Mouse (Mus musculus) midbrain, embryonic 14.5 days (tissue): ENCODE results near the gene Apeh. TPM values are rescaled to one million over a fixed set of nuclear protein-coding genes. Genes with fewer than 3 reads are reported as not detected.

Source experiments
- ATAC-seq: fragments of 200-750 bp; cut with Nextera tagmentation; 2 replicates; pipeline ENCODE4 v1.8.0; 2017; ENCODE audit warnings: moderate number of reproducible peaks, moderate library complexity; ENCODE audit not compliant: low FRiP score, low TSS enrichment
- DNase-seq: peaks from one replicate; pipeline ENCODE4 v3.0.0-alpha.2; 2015
- H3K27ac ChIP-seq: fragments of 300-500 bp; sonication (generic); replicated peaks from 2 replicates; pipeline ENCODE4 v1.5.1; 2014; ENCODE audit warnings: mild to moderate bottlenecking, low read depth, low read length, moderate library complexity
- H3K27me3 ChIP-seq: fragments of 300-500 bp; sonication (generic); 2 replicates; pipeline ENCODE4 v1.6.1; 2014; ENCODE audit warnings: low read length, control low read depth, mixed read lengths; ENCODE audit not compliant: control insufficient read depth, insufficient read depth
- H3K36me3 ChIP-seq: fragments of 300-500 bp; sonication (generic); 2 replicates; pipeline ENCODE4 v1.6.1; 2014; ENCODE audit warnings: low read length, control low read depth; ENCODE audit not compliant: control insufficient read depth, insufficient read depth
- H3K4me1 ChIP-seq: fragments of 300-500 bp; sonication (generic); 2 replicates; pipeline ENCODE4 v1.6.1; 2014; ENCODE audit warnings: mild to moderate bottlenecking, antibody characterized with exemption, low read length, control low read depth; ENCODE audit not compliant: control insufficient read depth, insufficient read depth
- H3K4me2 ChIP-seq: fragments of 300-500 bp; sonication (generic); 2 replicates; pipeline ENCODE4 v1.6.1; 2014; ENCODE audit warnings: mild to moderate bottlenecking, low read length, moderate library complexity
- H3K4me3 ChIP-seq: fragments of 300-500 bp; sonication (generic); replicated peaks from 2 replicates; pipeline ENCODE4 v1.5.1; 2014; ENCODE audit warnings: low read depth, low read length
- H3K9ac ChIP-seq: fragments of 300-500 bp; sonication (generic); replicated peaks from 2 replicates; pipeline ENCODE4 v1.6.1; 2014; ENCODE audit warnings: mild to moderate bottlenecking, low read length, moderate library complexity
- H3K9me3 ChIP-seq: fragments of 300-500 bp; sonication (generic); 2 replicates; pipeline ENCODE4 v1.6.1; 2016; ENCODE audit warnings: low read length, control low read depth, mixed read lengths; ENCODE audit not compliant: control insufficient read depth
- WGBS: fragments of 180-500 bp; shearing (Covaris S2); extraction: QIAGEN DNeasy Blood & Tissue Kit; methylation state at CpG from one replicate; pipeline ENCODE4 v1.1.7; 2014; 5-methylcytosine and 5-hydroxymethylcytosine counted together
- polyA plus RNA-seq: library from polyadenylated mRNA; unstranded; fragments of >200 nt; fragmentation: Nextera tagmentation; extraction: Ambion mirVana; gene quantifications from 2 replicates; pipeline ENCODE4 v1.2.1, GENCODE M21; 2014

Apeh gene
- polyA plus RNA-seq, 1 experiment from 2014 or later, result 43.8 TPM

- Histone ChIP-seq H3K36me3 (peaks cover 89% of the 10 kb centered on the region), H3K4me1 (0 out of 2 replicates have a peak, but pooled peaks cover 7% of the 10 kb centered on the region), H3K9me3 (no peaks in the 10 kb centered on the region), H3K27ac (0 out of 2 replicates have a peak overlapping the region, but pooled peaks have one; percentile 37), H3K9ac (0 out of 2 replicates have a peak overlapping the region, but pooled peaks have one; percentile 29), H3K4me3 (no peak overlapping the region), H3K4me2 (peak overlapping the region; percentile 31), H3K27me3 (no peaks in the 10 kb centered on the region)
- ATAC-seq, result no peak
- DNase-seq, result no peak
- WGBS, result 73% methylated on average over 17 of the region's 17 CpGs
Observed at GRCm38 (mm10) chr9:108111593-108112121, 17.3 kb upstream of the Apeh start.

- H3K9ac ChIP-seq, result peak overlapping the region; percentile 29; the same call in 1 of the 2 replicates
- DNase-seq (peak; percentile 37), ATAC-seq (no peak)
- peaks cover 89% of the 10 kb centered on the region for H3K36me3 ChIP-seq
- H3K4me3 ChIP-seq, result no peak overlapping the region
- 0 out of 2 replicates have a peak, but pooled peaks cover 7% of the 10 kb centered on the region for H3K4me1 ChIP-seq
- 0 out of 2 replicates have a peak overlapping the region, but pooled peaks have one; percentile 37 for H3K27ac ChIP-seq
- H3K4me2 ChIP-seq, result peak overlapping the region; percentile 31
- WGBS, result 16% methylated on average over 22 of the region's 22 CpGs
- H3K27me3 ChIP-seq, result no peaks in the 10 kb centered on the region
- no peaks in the 10 kb centered on the region for H3K9me3 ChIP-seq
Observed at GRCm38 (mm10) chr9:108111101-108111592, 16.7 kb upstream of the Apeh start.

DNA sequence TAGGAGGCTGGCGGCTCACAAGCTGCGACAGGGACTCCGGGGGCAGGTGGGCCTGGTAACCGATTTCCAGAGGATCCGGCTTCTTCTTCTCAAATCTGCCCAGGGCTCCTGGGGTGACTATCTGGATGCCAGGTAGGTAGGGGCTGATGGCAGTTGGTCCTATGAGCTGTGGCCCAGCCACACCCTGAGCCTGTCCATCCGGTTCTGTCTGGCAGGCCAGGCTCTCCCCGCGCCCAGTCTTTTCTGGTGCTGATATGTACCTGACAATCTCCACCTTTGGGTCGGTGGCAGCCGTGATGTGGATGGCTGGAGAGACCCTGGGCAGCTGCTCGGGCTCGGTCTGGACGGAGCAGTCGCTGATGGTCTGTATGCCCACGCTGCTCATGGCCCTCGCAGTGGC, 15.8 kb upstream of the Apeh start:
- 90% methylated on average over 16 of the region's 16 CpGs for WGBS

DNA sequence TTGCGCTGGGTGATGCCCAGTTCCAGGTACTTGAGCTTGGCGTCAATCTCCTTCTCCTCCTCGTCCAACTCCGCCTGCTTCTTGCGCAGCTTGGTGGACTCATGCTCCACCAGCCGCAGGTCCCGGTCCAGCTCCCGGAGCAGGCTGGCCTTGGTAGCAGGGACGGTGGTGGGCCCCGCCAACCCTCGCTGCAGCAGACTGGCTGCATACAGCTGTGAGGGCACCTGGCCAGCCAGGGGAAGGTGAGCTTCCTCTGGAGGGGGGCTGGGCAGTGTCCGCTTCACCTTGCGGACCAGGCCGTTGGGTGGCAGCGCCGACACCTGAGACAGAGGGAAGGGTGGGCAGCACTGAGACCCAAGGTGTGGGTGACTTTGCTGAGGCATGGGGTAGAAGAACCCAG, 13.5 kb upstream of the Apeh start:
- Histone ChIP-seq H3K27ac (no peak overlapping the region), H3K36me3 (peaks cover 82% of the 10 kb centered on the region), H3K9me3 (no peaks in the 10 kb centered on the region), H3K4me1 (0 out of 2 replicates have a peak, but pooled peaks cover 10% of the 10 kb centered on the region), H3K4me3 (no peak overlapping the region), H3K4me2 (no peak overlapping the region), H3K27me3 (no peaks in the 10 kb centered on the region), H3K9ac (no peak overlapping the region)
- ATAC-seq, result no peak
- 93% methylated on average over 16 of the region's 16 CpGs for WGBS
- no peak for DNase-seq

More for the DNA sequence above, 15.8 kb upstream of the Apeh start:
- Histone ChIP-seq H3K27me3 (no peaks in the 10 kb centered on the region), H3K9ac (no peak overlapping the region), H3K4me2 (no peak overlapping the region), H3K4me1 (0 out of 2 replicates have a peak, but pooled peaks cover 7% of the 10 kb centered on the region), H3K4me3 (no peak overlapping the region), H3K36me3 (peaks cover 87% of the 10 kb centered on the region), H3K9me3 (no peaks in the 10 kb centered on the region), H3K27ac (no peak overlapping the region)
- DNase-seq (no peak), ATAC-seq (no peak)

DNA sequence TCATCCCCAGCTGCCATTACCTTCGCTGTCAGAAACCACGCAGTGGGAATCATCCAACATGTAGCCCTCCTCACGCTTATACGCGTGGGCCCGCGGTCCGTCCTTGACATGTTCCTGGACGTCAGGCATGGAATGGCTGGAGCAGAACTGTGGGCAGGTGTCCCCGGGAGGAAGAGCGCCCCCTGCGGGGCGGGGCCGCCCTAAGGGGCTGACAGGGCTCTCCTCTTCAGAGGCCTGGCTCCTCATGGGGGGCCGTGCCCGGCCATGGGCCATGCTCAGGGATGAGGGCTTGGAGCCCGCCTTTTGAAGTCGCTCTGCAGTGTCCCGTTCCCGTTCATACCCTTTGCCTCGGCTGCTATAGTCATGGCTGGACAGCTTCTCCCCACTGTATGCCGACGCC, 11.7 kb upstream of the Apeh start:
- Histone ChIP-seq H3K9me3 (no peaks in the 10 kb centered on the region), H3K9ac (no peak overlapping the region), H3K4me1 (0 out of 2 replicates have a peak, but pooled peaks cover 6% of the 10 kb centered on the region), H3K27me3 (no peaks in the 10 kb centered on the region), H3K36me3 (peaks cover 80% of the 10 kb centered on the region), H3K4me3 (no peak overlapping the region), H3K4me2 (no peak overlapping the region), H3K27ac (no peak overlapping the region)
- WGBS, result 88% methylated on average over 23 of the region's 23 CpGs
- no peak for ATAC-seq
- DNase-seq, result no peak

GRCm38 (mm10) chr9:108105549-108105863, 11.1 kb upstream of the Apeh start:
- H3K9me3 ChIP-seq, result no peaks in the 10 kb centered on the region
- no peak overlapping the region for H3K4me2 ChIP-seq
- no peak for DNase-seq
- no peaks in the 10 kb centered on the region for H3K27me3 ChIP-seq
- 0 out of 2 replicates have a peak overlapping the region, but pooled peaks have one; percentile 41 for H3K27ac ChIP-seq
- no peak overlapping the region for H3K4me3 ChIP-seq
- 68% methylated on average over 12 of the region's 12 CpGs for WGBS
- no peak overlapping the region for H3K9ac ChIP-seq
- peaks cover 80% of the 10 kb centered on the region for H3K36me3 ChIP-seq
- H3K4me1 ChIP-seq, result 0 out of 2 replicates have a peak, but pooled peaks cover 3% of the 10 kb centered on the region
- ATAC-seq, result no peak

- H3K27me3 ChIP-seq, result no peaks in the 10 kb centered on the region
- H3K4me1 ChIP-seq, result 0 out of 2 replicates have a peak, but pooled peaks cover 3% of the 10 kb centered on the region
- WGBS, result 34% methylated on average over 31 of the region's 31 CpGs
- H3K9me3 ChIP-seq, result no peaks in the 10 kb centered on the region
- no peak overlapping the region for H3K4me2 ChIP-seq
- peaks cover 77% of the 10 kb centered on the region for H3K36me3 ChIP-seq
- H3K4me3 ChIP-seq, result no peak overlapping the region
- H3K27ac ChIP-seq, result 0 out of 2 replicates have a peak overlapping the region, but pooled peaks have one; percentile 41
- DNase-seq, result peak; percentile 8
- ATAC-seq, result peak; percentile 24; the same call in 1 of the 2 replicates
- no peak overlapping the region; the same call in 1 of the 2 replicates for H3K9ac ChIP-seq
Observed at GRCm38 (mm10) chr9:108104766-108105548, 10.6 kb upstream of the Apeh start.

DNA sequence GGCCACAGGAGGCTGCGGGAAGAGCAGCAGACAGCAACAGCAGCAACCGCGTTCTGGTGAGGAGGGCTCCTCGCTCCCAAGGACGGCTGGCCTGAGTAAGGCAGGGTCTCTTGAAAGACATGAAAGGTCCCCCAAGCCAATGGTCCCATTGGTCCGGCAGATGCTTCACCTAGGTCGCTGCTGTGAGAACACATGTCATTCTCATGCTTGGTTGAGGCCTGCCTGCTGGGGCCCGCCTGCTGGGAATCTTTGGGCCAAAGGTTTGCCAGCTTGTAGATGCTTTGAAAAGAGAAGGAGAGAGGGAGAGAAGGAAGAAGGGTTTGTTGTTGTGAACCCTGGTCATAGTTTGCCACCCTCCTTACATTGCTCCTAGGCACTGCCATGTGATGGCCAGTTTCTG, 5.2 kb upstream of the Apeh start:
- H3K27me3 ChIP-seq, result no peaks in the 10 kb centered on the region
- H3K4me2 ChIP-seq, result no peak overlapping the region
- H3K4me1 ChIP-seq, result peaks cover 5% of the 10 kb centered on the region; the same call in 1 of the 2 replicates
- WGBS, result 82% methylated on average over 8 of the region's 8 CpGs
- no peaks in the 10 kb centered on the region for H3K9me3 ChIP-seq
- ATAC-seq (no peak), DNase-seq (no peak)
- no peak overlapping the region for H3K9ac ChIP-seq
- H3K4me3 ChIP-seq, result no peak overlapping the region
- no peak overlapping the region for H3K27ac ChIP-seq
- peaks cover 60% of the 10 kb centered on the region for H3K36me3 ChIP-seq
